Comparison of ENCODE assay signal across 10 mouse cellular contexts in genomic region chr1:82820179-82820578, GRCm38 (mm10). TPM values are rescaled to one million over a fixed set of nuclear protein-coding genes. Genes with fewer than 3 reads are reported as not detected.
DNase-seq lines count a peak whose midpoint lies in the region; ATAC-seq lines count a peak whose summit lies in the region.
"Had no signal": no experiment of that assay in that cellular context is flagged by ENCODE, and none has a peak within 500 bp of the region (broad histone marks: within the 10 kb centered on the region; RNA-seq: fewer than 3 reads in every experiment).

No protein-coding gene starts in this region.

- no peaks in the 10 kb centered on the region for H3K9me3 ChIP-seq in intestine, embryonic 15.5 days
- H3K9me3 ChIP-seq: hindbrain, embryonic 13.5 days had no signal

- intact Hi-C loops in gastrocnemius, postnatal 14 days (cut with DNase I; ENCODE audit: low total_unique reads): no loop called here
- intact Hi-C loops in gastrocnemius, postnatal 36 days (cut with DNase I): no loop called here

- peak; percentile 43 for ATAC-seq in intestine, embryonic 15.5 days

- H3K4me1 ChIP-seq in intestine, embryonic 15.5 days (replicated peaks): peaks cover 7% of the 10 kb centered on the region; the same call in 1 of the 2 replicates

- no peak overlapping the region for H3K4me3 ChIP-seq in intestine, embryonic 15.5 days (replicated peaks)
- H3K4me3 ChIP-seq: hindbrain, embryonic 13.5 days had no signal

- no peaks in the 10 kb centered on the region for H3K36me3 ChIP-seq in intestine, embryonic 15.5 days
- H3K36me3 ChIP-seq: hindbrain, embryonic 13.5 days had no signal

- peak; percentile 21 for DNase-seq in gastrocnemius, postnatal 14 days
- no peak for DNase-seq in gastrocnemius, postnatal 36 days
- DNase-seq in spleen, postnatal 4 days (ENCODE audit: low spot score in 2 of 2): peak; percentile 68 to 77
- DNase-seq in spleen, postnatal 36 days (ENCODE audit: low spot score in 2 of 2): no peak
- peak; percentile 47 for DNase-seq in yolk sac, embryonic 10.5 days (ENCODE audit: low spot score)
- no peak for DNase-seq in adrenal gland, adult (ENCODE audit: inconsistent age in 2 of 2, low spot score in 1 of 2)
- no peak for DNase-seq in thymus, postnatal 14 days

- WGBS in intestine, embryonic 15.5 days: 39% methylated on average over 15 of the region's 15 CpGs

- peak overlapping the region; percentile 46 for H3K4me2 ChIP-seq in intestine, embryonic 15.5 days (replicated peaks)
- H3K4me2 ChIP-seq: hindbrain, embryonic 13.5 days had no signal

- no peak overlapping the region for H3K9ac ChIP-seq in intestine, embryonic 15.5 days
- H3K9ac ChIP-seq: hindbrain, embryonic 13.5 days had no signal

- peak overlapping the region; percentile 62 for H3K27ac ChIP-seq in intestine, embryonic 15.5 days
- H3K27ac ChIP-seq: hindbrain, embryonic 13.5 days had no signal

- no peaks in the 10 kb centered on the region for H3K27me3 ChIP-seq in intestine, embryonic 15.5 days (replicated peaks)
- H3K27me3 ChIP-seq: hindbrain, embryonic 13.5 days had no signal

RNA-seq across cellular contexts. Expression of gene Agfg1, which starts 19.1 kb away (rescaled TPM):
- 10 to 100 TPM; 21.5 to 25.3 TPM for total RNA-seq in gastrocnemius, postnatal 14 days (2021)
- 10 to 100 TPM; 21.2 to 23.5 TPM for total RNA-seq in gastrocnemius, postnatal 36 days (2021)
- polyA plus RNA-seq in intestine, embryonic 15.5 days (2015; fragmentation: Nextera tagmentation; extraction: Ambion mirVana): 33.0 and 35.7 TPM in 2 replicates

RNA-seq across cellular contexts. Expression of gene Gm47791, which starts 49.1 kb away (rescaled TPM):
- not detected for total RNA-seq in gastrocnemius, postnatal 14 days (2021)
- total RNA-seq in gastrocnemius, postnatal 36 days (2021): not detected
- polyA plus RNA-seq in intestine, embryonic 15.5 days (2015; fragmentation: Nextera tagmentation; extraction: Ambion mirVana): not detected in 2 replicates
- total RNA-seq: left cerebral cortex, postnatal 10 days had no signal
- polyA plus RNA-seq: hindbrain, embryonic 13.5 days had no signal

RNA-seq across cellular contexts. Expression of gene Tm4sf20, which starts 51.9 kb away (rescaled TPM):
- not detected for total RNA-seq in gastrocnemius, postnatal 14 days (2021)
- not detected for total RNA-seq in gastrocnemius, postnatal 36 days (2021)
- 141 and 153 TPM in 2 replicates for polyA plus RNA-seq in intestine, embryonic 15.5 days (2015; fragmentation: Nextera tagmentation; extraction: Ambion mirVana)
- total RNA-seq: left cerebral cortex, postnatal 10 days had no signal
- polyA plus RNA-seq: hindbrain, embryonic 13.5 days had no signal

Comparison
In these comparisons a context has a peak if more than half of its experiments do, and no peak if none do; other contexts are left out.
1. DNase-seq: peak in gastrocnemius, postnatal 14 days (single experiment), spleen, postnatal 4 days (2 of 2) and yolk sac, embryonic 10.5 days (single experiment); none in gastrocnemius, postnatal 36 days (0 of 2), spleen, postnatal 36 days (0 of 2), adrenal gland, adult (0 of 2) and thymus, postnatal 14 days (single experiment).